Mouse (Mus musculus): ENCODE results near the gene Galnt2. TPM values are rescaled to one million over a fixed set of nuclear protein-coding genes. Genes with fewer than 3 reads are reported as not detected.

Gene Galnt2
- polyA plus RNA-seq, 1 experiment from 2014 or later: 129 TPM

DNA sequence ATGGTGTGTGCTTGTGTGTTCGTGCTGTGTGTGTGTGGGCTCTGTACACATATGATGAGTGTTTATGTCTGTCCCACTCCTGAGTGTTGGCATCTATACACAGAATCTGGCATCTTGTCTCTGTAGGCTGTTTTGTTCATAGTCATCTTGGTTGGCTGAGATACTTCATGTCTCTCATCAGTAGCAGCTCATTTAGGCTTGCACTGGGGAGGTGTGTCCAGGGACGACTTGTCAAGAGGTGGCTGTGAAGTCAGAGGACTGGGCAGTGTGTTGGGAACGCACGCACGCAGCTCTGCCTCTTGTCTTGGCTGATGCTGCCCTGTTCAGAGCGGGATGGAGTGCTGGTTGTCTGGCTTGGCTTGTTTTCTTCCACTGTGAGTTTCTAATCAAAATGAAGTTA lies 39.3 kb downstream of the Galnt2 start:
- ChIA-PET CTCF (interaction anchor here (0.8 kb wide), 1 partner anchor 78 kb away, joined by 3 read pairs; no protein-coding TSS in a partner anchor), POLR2A (no interaction called here)
- DNase-seq (ENCODE audit: low read depth, low spot score): no peak
- TF ChIP-seq CTCF (IDR thresholded peaks at IDR 0.05): no peak
- in situ Hi-C loops (cut with MboI; ENCODE audit: low pct_unique_long_range_greater_than_20kb): no loop called here
- H3K27me3 ChIP-seq: no peaks in the 10 kb centered on the region
- no peak for ATAC-seq

DNA sequence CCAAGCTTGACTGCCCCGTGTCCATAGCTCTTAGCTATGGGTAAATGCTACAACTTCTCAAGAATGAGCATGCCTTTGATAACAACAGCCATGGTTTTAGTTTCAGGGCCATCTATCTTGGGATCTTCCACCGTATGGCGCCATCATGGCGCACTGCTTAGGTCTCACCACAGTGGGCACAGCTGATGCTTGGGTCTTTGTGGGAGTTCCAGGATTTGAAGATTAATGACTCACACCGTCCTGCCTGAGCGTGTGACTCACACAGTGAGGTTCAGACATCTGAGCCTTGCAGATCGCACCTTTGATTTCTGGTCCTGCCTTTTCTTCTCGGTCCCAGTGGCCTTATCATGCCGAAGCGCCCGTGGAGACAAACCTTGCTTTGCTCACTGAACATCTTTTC lies 39.7 kb downstream of the Galnt2 start:
- peak; percentile 74 for DNase-seq (ENCODE audit: low read depth, low spot score)
- TF ChIP-seq CTCF (IDR thresholded peaks at IDR 0.05): no peak
- no peaks in the 10 kb centered on the region for H3K27me3 ChIP-seq
- in situ Hi-C loops (cut with MboI; ENCODE audit: low pct_unique_long_range_greater_than_20kb): no loop called here
- ChIA-PET POLR2A (interaction anchor here (0.6 kb wide), 1 partner anchor 47 kb away, joined by 3 read pairs; no protein-coding TSS in a partner anchor), CTCF (interaction anchor here (0.6 to 0.8 kb wide), 2 partner anchors 10 to 77 kb away, joined by 3 read pairs; no protein-coding TSS in a partner anchor)
- peak; percentile 57 for ATAC-seq

DNA sequence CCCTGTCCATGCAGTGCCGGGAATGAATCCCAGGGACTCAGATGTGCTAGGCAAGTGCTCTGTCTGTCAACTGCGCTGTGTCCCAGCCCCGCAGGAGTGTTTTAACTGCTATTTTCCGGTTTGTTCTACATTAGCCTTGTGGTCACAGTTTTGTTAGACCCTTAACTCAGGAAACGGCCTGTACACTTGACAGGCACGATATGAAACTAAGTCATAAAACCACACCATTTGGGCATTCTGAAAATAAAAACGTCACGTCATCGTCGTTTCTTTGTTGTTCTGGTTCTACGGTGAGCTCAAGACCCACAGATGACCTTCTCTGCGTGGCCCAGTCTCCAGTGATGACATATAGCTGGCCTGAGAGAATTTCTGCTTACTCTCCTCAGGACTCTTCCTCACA lies 40.3 kb downstream of the Galnt2 start:
- no peak for ATAC-seq
- H3K27me3 ChIP-seq: no peaks in the 10 kb centered on the region
- ChIA-PET POLR2A (interaction anchor here (0.6 to 1.1 kb wide), 2 partner anchors 46 to 58 kb away, joined by 3 read pairs; no protein-coding TSS in a partner anchor), CTCF (interaction anchor here (0.6 kb wide), 1 partner anchor 10 kb away, joined by 3 read pairs; no protein-coding TSS in a partner anchor)
- in situ Hi-C loops (cut with MboI; ENCODE audit: low pct_unique_long_range_greater_than_20kb): no loop called here
- TF ChIP-seq CTCF (IDR thresholded peaks at IDR 0.05): no peak
- DNase-seq (ENCODE audit: low read depth, low spot score): no peak

DNA sequence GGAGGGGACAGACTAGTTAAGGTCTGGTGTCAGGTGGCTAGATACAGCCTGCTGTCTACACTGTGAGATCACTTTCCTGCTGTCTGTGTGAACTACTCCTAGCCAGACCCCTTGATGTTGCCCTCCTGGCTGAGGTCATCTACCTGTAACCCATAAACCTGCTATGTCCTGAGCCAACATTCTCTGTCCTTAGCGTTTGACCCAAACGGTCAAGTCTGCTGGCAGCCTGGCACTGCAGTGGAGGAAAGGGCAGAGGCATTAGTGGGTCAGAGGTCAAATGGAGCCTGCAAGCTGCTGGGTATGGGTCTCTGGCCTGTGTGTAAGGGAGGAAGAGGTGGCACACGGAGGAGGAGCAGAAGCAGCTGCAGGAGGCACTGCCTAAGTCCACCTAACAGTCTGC lies 41.6 kb downstream of the Galnt2 start:
- DNase-seq (ENCODE audit: low read depth, low spot score): no peak
- ChIA-PET CTCF (no interaction called here), POLR2A (interaction anchor here (1.1 kb wide), 1 partner anchor 60 kb away, joined by 3 read pairs; no protein-coding TSS in a partner anchor)
- no peak for TF ChIP-seq CTCF (IDR thresholded peaks at IDR 0.05)
- in situ Hi-C loops (cut with MboI; ENCODE audit: low pct_unique_long_range_greater_than_20kb): no loop called here
- no peak for ATAC-seq
- no peaks in the 10 kb centered on the region for H3K27me3 ChIP-seq

DNA sequence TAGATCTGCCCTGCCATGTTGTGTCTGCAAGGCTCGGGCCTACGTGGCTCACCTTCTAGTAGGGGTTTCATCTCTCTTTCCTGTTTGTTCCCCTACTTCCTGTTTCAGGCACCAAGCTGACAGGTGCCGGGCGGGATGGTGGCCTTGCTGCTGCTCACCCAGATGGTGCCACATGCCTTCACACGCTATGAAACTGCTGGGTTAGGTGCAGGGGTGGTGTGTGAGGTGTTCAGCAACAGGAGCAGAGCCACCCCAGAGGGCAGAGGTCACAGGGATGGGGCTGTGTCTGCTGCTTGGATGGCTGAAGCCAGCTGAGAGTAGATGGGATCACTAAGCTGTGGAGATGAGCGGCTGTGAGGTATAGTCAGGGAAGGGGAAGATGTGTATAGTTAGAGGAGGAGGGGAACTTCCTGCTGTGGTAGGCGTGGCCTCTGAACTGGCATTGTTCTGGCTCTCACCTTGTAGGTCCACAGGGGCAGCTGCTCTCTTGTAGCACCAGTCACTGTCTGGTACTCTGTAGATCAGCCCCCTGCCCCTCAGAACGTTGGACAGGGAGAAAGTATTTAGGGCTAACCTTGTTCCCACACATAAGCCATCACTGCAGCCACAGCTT lies 42.5 kb downstream of the Galnt2 start:
- TF ChIP-seq CTCF (IDR thresholded peaks at IDR 0.05): no peak
- POLR2A ChIA-PET: no interaction called here
- H3K27me3 ChIP-seq: no peaks in the 10 kb centered on the region
- DNase-seq (ENCODE audit: low read depth, low spot score) (no peak), ATAC-seq (no peak)
- in situ Hi-C loops (cut with MboI; ENCODE audit: low pct_unique_long_range_greater_than_20kb): no loop called here
- CTCF ChIA-PET: no interaction called here

DNA sequence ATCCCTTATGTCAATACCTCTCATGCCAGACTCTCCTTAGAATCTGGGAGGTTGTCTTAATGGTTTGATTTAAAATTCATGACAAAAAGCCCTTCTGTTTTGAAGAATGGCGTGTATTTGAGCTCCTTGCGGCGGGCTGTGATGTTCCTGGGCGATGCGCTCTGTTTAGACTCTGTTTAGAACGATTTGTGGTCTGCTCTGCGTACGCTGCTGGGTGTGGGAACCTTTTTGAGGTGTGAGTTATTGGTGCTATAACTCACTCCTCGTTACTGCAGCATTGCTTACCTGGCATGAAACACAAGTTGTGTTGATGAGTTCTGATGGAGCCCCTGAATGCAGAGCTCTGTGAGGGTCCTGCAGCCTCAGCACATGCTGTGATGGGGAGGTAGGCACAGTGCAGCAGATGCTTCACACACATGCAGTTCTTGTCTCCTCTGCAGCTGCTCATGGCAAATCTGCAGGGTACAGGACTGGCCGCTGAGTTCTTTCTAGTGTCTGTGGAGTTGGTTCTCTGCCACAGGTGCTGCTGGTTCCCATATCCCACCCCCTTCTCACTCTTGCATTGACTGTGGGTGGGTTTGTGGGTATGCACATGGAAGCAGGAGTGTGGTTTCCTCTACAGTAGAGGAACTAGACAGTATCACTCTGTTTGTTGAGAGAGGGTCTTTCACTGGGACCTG lies 43.4 kb downstream of the Galnt2 start:
- in situ Hi-C loops (cut with MboI; ENCODE audit: low pct_unique_long_range_greater_than_20kb): no loop called here
- ATAC-seq: no peak
- TF ChIP-seq CTCF (IDR thresholded peaks at IDR 0.05): no peak
- DNase-seq (ENCODE audit: low read depth, low spot score): no peak
- ChIA-PET POLR2A (no interaction called here), CTCF (no interaction called here)
- H3K27me3 ChIP-seq: no peaks in the 10 kb centered on the region

DNA sequence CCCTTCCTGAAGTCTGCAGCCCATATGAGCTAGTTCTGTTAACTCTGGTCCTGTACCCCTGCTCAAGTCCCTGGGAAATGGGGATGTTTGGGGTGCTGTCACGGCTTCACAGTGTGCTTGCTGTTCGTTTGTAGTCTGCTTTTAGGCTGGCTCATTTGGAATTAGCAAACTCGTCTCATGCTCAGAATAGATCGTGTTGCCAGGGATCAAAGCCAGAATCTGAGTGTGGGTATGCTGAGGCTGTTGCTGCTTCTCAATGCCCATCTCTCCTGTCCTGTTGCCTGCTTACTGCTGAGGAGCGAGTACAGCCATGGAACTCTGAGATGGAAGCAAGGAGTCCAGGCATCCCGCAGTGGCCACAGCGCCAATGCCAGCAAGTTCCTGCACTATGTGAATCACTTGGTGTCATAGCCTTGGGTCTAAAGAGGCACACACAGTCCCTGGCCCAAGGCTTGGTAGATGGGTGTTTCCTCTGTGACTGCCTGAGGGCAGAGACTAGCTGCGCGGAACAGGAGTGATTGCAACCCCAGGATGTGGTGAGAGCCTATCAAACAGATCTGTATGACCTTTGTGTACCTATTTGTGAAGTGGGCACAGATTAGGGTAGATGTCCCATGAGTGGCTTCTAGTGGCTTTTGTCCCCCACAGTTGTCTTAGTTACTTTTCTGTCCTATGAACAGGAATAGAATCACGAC lies 44.3 kb downstream of the Galnt2 start:
- no peak for TF ChIP-seq CTCF (IDR thresholded peaks at IDR 0.05)
- no peaks in the 10 kb centered on the region for H3K27me3 ChIP-seq
- ChIA-PET POLR2A (no interaction called here), CTCF (no interaction called here)
- ATAC-seq (no peak), DNase-seq (ENCODE audit: low read depth, low spot score) (no peak)
- in situ Hi-C loops (cut with MboI; ENCODE audit: low pct_unique_long_range_greater_than_20kb): no loop called here

DNA sequence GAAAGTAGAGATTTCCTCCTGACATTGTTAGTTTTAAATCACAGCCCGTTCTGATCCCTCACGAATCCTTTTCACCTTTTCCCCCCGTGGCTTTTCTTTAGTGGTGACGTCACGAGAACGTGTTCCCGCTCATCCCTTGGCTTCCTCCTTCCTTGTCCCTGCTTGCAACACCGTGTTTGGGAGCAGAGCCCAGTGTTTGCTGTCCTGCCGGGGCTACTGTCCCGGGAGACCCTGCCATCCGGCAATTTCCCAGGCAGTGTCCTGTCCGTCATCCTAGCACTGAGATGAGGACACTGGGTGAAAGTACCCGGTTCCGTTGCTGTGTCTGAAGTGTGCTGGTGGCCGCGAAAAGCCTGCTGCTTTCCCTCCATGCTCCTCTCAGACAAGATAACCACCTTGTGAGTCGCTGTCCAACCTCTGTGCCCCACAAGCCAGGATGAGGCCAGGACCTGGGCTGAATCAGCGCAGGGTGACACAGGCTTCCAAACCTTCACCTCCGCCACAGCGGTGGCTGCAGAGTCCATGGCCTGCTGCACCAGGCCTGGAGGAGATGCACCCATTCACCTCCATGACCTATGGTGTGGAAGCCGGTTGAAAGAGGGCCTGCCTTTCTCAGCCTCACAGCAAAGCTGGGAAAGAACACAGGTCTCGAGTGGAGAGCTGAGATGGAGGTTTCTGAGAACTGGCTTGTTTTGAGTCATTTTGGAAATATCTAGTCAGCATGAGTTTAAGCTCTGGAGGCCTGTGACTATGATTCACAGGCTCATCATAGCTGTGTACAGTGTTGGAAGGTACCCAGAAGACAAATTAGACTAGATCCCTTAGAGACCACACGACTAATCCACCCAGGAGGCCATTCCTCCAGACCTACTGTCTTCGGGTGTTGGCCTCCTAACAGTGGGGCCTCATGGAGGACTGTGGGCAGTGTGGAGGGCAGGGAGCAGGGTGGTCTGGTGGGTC lies 47.0 kb downstream of the Galnt2 start:
- CTCF ChIA-PET: interaction anchor here (1.4 kb wide), 1 partner anchor 39 kb away, joined by 4 read pairs; no protein-coding TSS in a partner anchor
- TF ChIP-seq CTCF (IDR thresholded peaks at IDR 0.05): no peak
- in situ Hi-C loops (cut with MboI; ENCODE audit: low pct_unique_long_range_greater_than_20kb): no loop called here
- ATAC-seq: peak; percentile 48
- peak; percentile 92 for DNase-seq (ENCODE audit: low read depth, low spot score)
- POLR2A ChIA-PET: interaction anchor here (0.6 to 1.3 kb wide), 2 partner anchors 9 to 211 kb away, joined by 4 read pairs; no protein-coding TSS in a partner anchor
- no peaks in the 10 kb centered on the region for H3K27me3 ChIP-seq

DNA sequence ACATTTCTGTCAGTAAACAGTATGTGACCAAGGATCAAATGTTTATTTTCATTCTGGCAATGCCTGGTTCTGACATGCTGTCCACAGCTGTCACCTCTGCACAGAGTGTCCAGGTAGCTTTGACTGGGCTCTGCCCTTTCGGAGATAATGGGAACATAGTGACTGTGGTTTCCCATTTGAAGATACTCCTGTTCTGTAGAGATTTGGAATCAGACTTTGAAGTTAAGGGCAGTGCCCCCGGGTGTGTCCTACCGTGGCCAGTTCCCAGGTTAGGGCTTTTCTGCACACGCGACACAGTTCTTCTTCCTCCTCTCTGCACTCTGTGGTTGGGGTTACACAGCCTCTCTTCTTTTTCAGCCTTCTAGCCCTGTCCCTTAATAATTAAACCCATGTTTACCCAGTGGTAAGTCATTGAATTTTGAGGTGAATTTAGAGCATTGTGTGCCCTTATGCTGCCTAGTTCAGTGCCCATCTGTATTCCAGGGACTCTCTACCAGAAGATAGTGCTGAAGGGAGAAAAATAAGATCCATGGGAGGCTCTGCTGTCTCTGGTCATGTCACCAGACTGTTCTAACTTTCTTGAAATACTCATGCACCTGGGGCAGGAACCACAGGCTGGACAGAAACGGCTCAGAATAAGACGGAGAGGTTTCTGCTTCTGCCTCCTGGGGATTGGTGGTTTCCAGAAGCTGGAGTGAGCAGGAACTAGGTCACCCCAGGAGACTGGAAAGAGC lies 47.9 kb downstream of the Galnt2 start:
- ATAC-seq: peak; percentile 13
- ChIA-PET CTCF (interaction anchor here (1.4 kb wide), 1 partner anchor 38 kb away, joined by 4 read pairs; no protein-coding TSS in a partner anchor), POLR2A (interaction anchor here (0.6 to 1.3 kb wide), 3 partner anchors 10 to 268 kb away, joined by 3 to 4 read pairs (median 4); no protein-coding TSS in a partner anchor)
- no peaks in the 10 kb centered on the region for H3K27me3 ChIP-seq
- in situ Hi-C loops (cut with MboI; ENCODE audit: low pct_unique_long_range_greater_than_20kb): no loop called here
- no peak for DNase-seq (ENCODE audit: low read depth, low spot score)
- TF ChIP-seq CTCF (IDR thresholded peaks at IDR 0.05): no peak
